Mouse (Mus musculus): Measurements from ENCODE around the gene Xrn1. TPM values are rescaled to one million over a fixed set of nuclear protein-coding genes. Genes with fewer than 3 reads are reported as not detected.
A peak's percentile ranks its signal among the peaks of the same experiment; 100 is the strongest.
"Not testable (repeated sequence)": the region's sequence is repeated elsewhere in the genome, so short reads cannot be mapped to it uniquely, and the experiment has no call there.

Xrn1 gene
- polyA plus RNA-seq, 1 experiment from 2014 or later = 14.8 TPM

- no peaks in the 10 kb centered on the region; the same call in 1 of the 2 replicates for H3K36me3 ChIP-seq (ENCODE audit: control insufficient read depth, insufficient read depth, low read length)
- H3K27ac ChIP-seq (ENCODE audit: low read depth, low read length) = no peak overlapping the region
- ATAC-seq (ENCODE audit: low FRiP score) (no peak), DNase-seq (ENCODE audit: low spot score, missing footprints) (peak; percentile 53)
- H3K4me2 ChIP-seq = no peak overlapping the region
- H3K27me3 ChIP-seq (ENCODE audit: control insufficient read depth, insufficient read depth, low read length) = no peaks in the 10 kb centered on the region
- H3K4me1 ChIP-seq (ENCODE audit: control insufficient read depth, insufficient read depth, low read length) = no peaks in the 10 kb centered on the region
- 80% methylated on average over 5 of the region's 5 CpGs for WGBS
- H3K9me3 ChIP-seq (ENCODE audit: control insufficient read depth, low read length) = no peaks in the 10 kb centered on the region
- H3K9ac ChIP-seq (ENCODE audit: low read length) = no peak overlapping the region
- no peak overlapping the region for H3K4me3 ChIP-seq (ENCODE audit: low read depth, low read length)
Measured at GRCm38 (mm10) chr9:96063803-96064475, 109.4 kb downstream of the Xrn1 start.

- H3K9me3 ChIP-seq (ENCODE audit: control insufficient read depth, low read length) = no peaks in the 10 kb centered on the region
- H3K27ac ChIP-seq (ENCODE audit: low read depth, low read length) = no peak overlapping the region
- no peak for DNase-seq (ENCODE audit: low spot score, missing footprints)
- 80% methylated on average over 2 of the region's 2 CpGs for whole genome bisulfite sequencing
- no peak overlapping the region for H3K4me3 ChIP-seq (ENCODE audit: low read depth, low read length)
- no peak for ATAC-seq (ENCODE audit: low FRiP score)
- H3K36me3 ChIP-seq (ENCODE audit: control insufficient read depth, insufficient read depth, low read length) = no peaks in the 10 kb centered on the region
- no peaks in the 10 kb centered on the region for H3K27me3 ChIP-seq (ENCODE audit: control insufficient read depth, insufficient read depth, low read length)
- H3K9ac ChIP-seq (ENCODE audit: low read length) = no peak overlapping the region
- no peaks in the 10 kb centered on the region for H3K4me1 ChIP-seq (ENCODE audit: control insufficient read depth, insufficient read depth, low read length)
- H3K4me2 ChIP-seq = no peak overlapping the region
Measured at GRCm38 (mm10) chr9:96067507-96067906, 112.9 kb downstream of the Xrn1 start.

- H3K27ac ChIP-seq (ENCODE audit: low read depth, low read length) = no peak overlapping the region
- 92% methylated on average over 13 of the region's 13 CpGs for WGBS
- H3K4me2 ChIP-seq = no peak overlapping the region
- no peak overlapping the region for H3K4me3 ChIP-seq (ENCODE audit: low read depth, low read length)
- DNase-seq (ENCODE audit: low spot score, missing footprints) (no peak), ATAC-seq (ENCODE audit: low FRiP score) (no peak)
- H3K4me1 ChIP-seq (ENCODE audit: control insufficient read depth, insufficient read depth, low read length) = no peaks in the 10 kb centered on the region
- no peak overlapping the region for H3K9ac ChIP-seq (ENCODE audit: low read length)
- H3K9me3 ChIP-seq (ENCODE audit: control insufficient read depth, low read length) = no peaks in the 10 kb centered on the region
- no peaks in the 10 kb centered on the region for H3K36me3 ChIP-seq (ENCODE audit: control insufficient read depth, insufficient read depth, low read length)
- no peaks in the 10 kb centered on the region for H3K27me3 ChIP-seq (ENCODE audit: control insufficient read depth, insufficient read depth, low read length)
Measured at GRCm38 (mm10) chr9:96078752-96079315, 124.3 kb downstream of the Xrn1 start.

GRCm38 (mm10) chr9:96085293-96085692, 130.7 kb downstream of the Xrn1 start:
- 94% methylated on average over 6 of the region's 6 CpGs for WGBS
- no peak for ATAC-seq (ENCODE audit: low FRiP score)

GRCm38 (mm10) chr9:96087671-96088070, 133.1 kb downstream of the Xrn1 start:
- no peak overlapping the region for H3K4me3 ChIP-seq (ENCODE audit: low read depth, low read length)
- DNase-seq (ENCODE audit: low spot score, missing footprints) = no peak
- no peaks in the 10 kb centered on the region for H3K9me3 ChIP-seq (ENCODE audit: control insufficient read depth, low read length)
- H3K9ac ChIP-seq (ENCODE audit: low read length) = no peak overlapping the region
- no peak overlapping the region for H3K4me2 ChIP-seq
- no peaks in the 10 kb centered on the region for H3K36me3 ChIP-seq (ENCODE audit: control insufficient read depth, insufficient read depth, low read length)
- WGBS = 82% methylated on average over 2 of the region's 2 CpGs
- ATAC-seq (ENCODE audit: low FRiP score) = no peak
- no peaks in the 10 kb centered on the region for H3K4me1 ChIP-seq (ENCODE audit: control insufficient read depth, insufficient read depth, low read length)
- no peaks in the 10 kb centered on the region for H3K27me3 ChIP-seq (ENCODE audit: control insufficient read depth, insufficient read depth, low read length)
- H3K27ac ChIP-seq (ENCODE audit: low read depth, low read length) = no peak overlapping the region

More at GRCm38 (mm10) chr9:96085293-96085692, 130.7 kb downstream of the Xrn1 start:
- DNase-seq (ENCODE audit: low spot score, missing footprints) = no peak
- no peaks in the 10 kb centered on the region for H3K36me3 ChIP-seq (ENCODE audit: control insufficient read depth, insufficient read depth, low read length)
- no peak overlapping the region for H3K27ac ChIP-seq (ENCODE audit: low read depth, low read length)
- no peak overlapping the region for H3K9ac ChIP-seq (ENCODE audit: low read length)
- H3K4me2 ChIP-seq = no peak overlapping the region
- H3K27me3 ChIP-seq (ENCODE audit: control insufficient read depth, insufficient read depth, low read length) = no peaks in the 10 kb centered on the region
- no peaks in the 10 kb centered on the region for H3K4me1 ChIP-seq (ENCODE audit: control insufficient read depth, insufficient read depth, low read length)
- no peaks in the 10 kb centered on the region for H3K9me3 ChIP-seq (ENCODE audit: control insufficient read depth, low read length)
- H3K4me3 ChIP-seq (ENCODE audit: low read depth, low read length) = no peak overlapping the region

- not testable (repeated sequence) for H3K9me3 ChIP-seq (ENCODE audit: control insufficient read depth, low read length); H3K36me3 ChIP-seq (ENCODE audit: control insufficient read depth, insufficient read depth, low read length); H3K27ac ChIP-seq (ENCODE audit: low read depth, low read length); H3K27me3 ChIP-seq (ENCODE audit: control insufficient read depth, insufficient read depth, low read length); H3K4me2 ChIP-seq; H3K4me1 ChIP-seq (ENCODE audit: control insufficient read depth, insufficient read depth, low read length); H3K4me3 ChIP-seq (ENCODE audit: low read depth, low read length); ATAC-seq (ENCODE audit: low FRiP score); DNase-seq (ENCODE audit: low spot score, missing footprints); H3K9ac ChIP-seq (ENCODE audit: low read length)
- WGBS = 85% methylated on average over 3 of the region's 3 CpGs
Measured at GRCm38 (mm10) chr9:96088456-96088855, 133.9 kb downstream of the Xrn1 start.

GRCm38 (mm10) chr9:96092637-96093036, 138.1 kb downstream of the Xrn1 start:
- H3K36me3 ChIP-seq (ENCODE audit: control insufficient read depth, insufficient read depth, low read length); ATAC-seq (ENCODE audit: low FRiP score); H3K4me1 ChIP-seq (ENCODE audit: control insufficient read depth, insufficient read depth, low read length); H3K9me3 ChIP-seq (ENCODE audit: control insufficient read depth, low read length); H3K4me3 ChIP-seq (ENCODE audit: low read depth, low read length); H3K27ac ChIP-seq (ENCODE audit: low read depth, low read length); H3K9ac ChIP-seq (ENCODE audit: low read length); DNase-seq (ENCODE audit: low spot score, missing footprints); H3K27me3 ChIP-seq (ENCODE audit: control insufficient read depth, insufficient read depth, low read length); H3K4me2 ChIP-seq: not testable (repeated sequence)
- 92% methylated on average over 10 of the region's 10 CpGs for WGBS

- no peak overlapping the region for H3K4me2 ChIP-seq
- H3K9ac ChIP-seq (ENCODE audit: low read length) = no peak overlapping the region
- H3K4me3 ChIP-seq (ENCODE audit: low read depth, low read length) = no peak overlapping the region
- peaks cover 3% of the 10 kb centered on the region; the same call in 1 of the 2 replicates for H3K9me3 ChIP-seq (ENCODE audit: control insufficient read depth, low read length)
- no peaks in the 10 kb centered on the region for H3K36me3 ChIP-seq (ENCODE audit: control insufficient read depth, insufficient read depth, low read length)
- 97% methylated on average over 1 of the region's 1 CpGs for WGBS
- ATAC-seq (ENCODE audit: low FRiP score) (no peak), DNase-seq (ENCODE audit: low spot score, missing footprints) (no peak)
- no peak overlapping the region for H3K27ac ChIP-seq (ENCODE audit: low read depth, low read length)
- H3K27me3 ChIP-seq (ENCODE audit: control insufficient read depth, insufficient read depth, low read length) = no peaks in the 10 kb centered on the region
- H3K4me1 ChIP-seq (ENCODE audit: control insufficient read depth, insufficient read depth, low read length) = no peaks in the 10 kb centered on the region
Measured at GRCm38 (mm10) chr9:96093221-96093620, 138.7 kb downstream of the Xrn1 start.

GRCm38 (mm10) chr9:96094341-96094740, 139.8 kb downstream of the Xrn1 start:
- Histone ChIP-seq H3K4me1 (ENCODE audit: control insufficient read depth, insufficient read depth, low read length) (no peaks in the 10 kb centered on the region), H3K4me2 (no peak overlapping the region), H3K4me3 (ENCODE audit: low read depth, low read length) (no peak overlapping the region), H3K27me3 (ENCODE audit: control insufficient read depth, insufficient read depth, low read length) (no peaks in the 10 kb centered on the region), H3K36me3 (ENCODE audit: control insufficient read depth, insufficient read depth, low read length) (no peaks in the 10 kb centered on the region), H3K27ac (ENCODE audit: low read depth, low read length) (no peak overlapping the region), H3K9me3 (ENCODE audit: control insufficient read depth, low read length) (peaks cover 5% of the 10 kb centered on the region; the same call in 1 of the 2 replicates), H3K9ac (ENCODE audit: low read length) (no peak overlapping the region)
- DNase-seq (ENCODE audit: low spot score, missing footprints) (no peak), ATAC-seq (ENCODE audit: low FRiP score) (no peak)
- WGBS = 58% methylated on average over 1 of the region's 1 CpGs

Measured in midbrain, embryonic 11.5 days (tissue).